Mouse (Mus musculus) CD8-positive naive resting alpha-beta T cell, adult 2 months (primary cell): ENCODE measurements around the gene A830005F24Rik.

Experiments used
- DNase-seq, 2 experiments: peaks; one replicate each; pipeline ENCODE4 v3.0.0; 2022; ENCODE audit warnings: low read depth in 2 of 2, low spot score in 2 of 2

A830005F24Rik gene

DNA sequence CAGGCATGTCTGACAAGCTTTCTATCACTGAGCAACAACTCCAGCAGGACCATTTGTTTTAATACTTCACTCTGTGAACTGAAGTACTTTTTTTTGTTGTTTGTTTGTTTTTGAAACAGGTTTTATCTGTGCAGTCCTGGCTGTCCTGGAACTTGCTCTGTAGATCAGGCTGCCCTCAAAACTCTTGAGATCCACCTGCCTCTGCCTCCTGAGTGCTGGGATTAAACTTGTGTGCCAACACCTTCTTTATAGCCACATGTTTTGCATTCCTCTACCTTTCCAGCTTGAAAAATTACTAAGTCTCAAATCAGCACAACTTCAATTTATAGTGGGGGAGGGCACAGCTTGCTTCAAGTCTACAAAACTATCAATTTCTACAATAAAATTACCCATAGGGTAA is 31.0 kb downstream of the A830005F24Rik start:
- DNase-seq, result no peak

DNA sequence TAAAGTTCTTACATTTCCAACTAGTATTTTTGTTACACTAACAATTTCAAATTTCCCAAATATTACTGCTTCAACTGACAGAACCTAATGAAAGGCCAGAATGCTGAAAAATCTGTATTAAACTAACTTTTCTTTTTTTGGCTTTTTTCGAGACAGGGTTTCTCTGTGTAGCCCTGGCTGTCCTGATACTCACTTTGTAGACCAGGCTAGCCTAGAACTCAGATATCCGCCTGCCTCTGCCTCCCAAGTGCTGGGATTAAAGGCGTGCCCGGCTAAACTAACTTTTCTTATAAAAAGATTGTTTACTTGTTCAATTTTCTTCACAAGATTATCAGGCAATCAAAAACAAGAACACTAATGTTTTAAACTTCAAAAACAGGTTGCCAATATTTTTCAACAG is 31.5 kb downstream of the A830005F24Rik start:
- no peak for DNase-seq

DNA sequence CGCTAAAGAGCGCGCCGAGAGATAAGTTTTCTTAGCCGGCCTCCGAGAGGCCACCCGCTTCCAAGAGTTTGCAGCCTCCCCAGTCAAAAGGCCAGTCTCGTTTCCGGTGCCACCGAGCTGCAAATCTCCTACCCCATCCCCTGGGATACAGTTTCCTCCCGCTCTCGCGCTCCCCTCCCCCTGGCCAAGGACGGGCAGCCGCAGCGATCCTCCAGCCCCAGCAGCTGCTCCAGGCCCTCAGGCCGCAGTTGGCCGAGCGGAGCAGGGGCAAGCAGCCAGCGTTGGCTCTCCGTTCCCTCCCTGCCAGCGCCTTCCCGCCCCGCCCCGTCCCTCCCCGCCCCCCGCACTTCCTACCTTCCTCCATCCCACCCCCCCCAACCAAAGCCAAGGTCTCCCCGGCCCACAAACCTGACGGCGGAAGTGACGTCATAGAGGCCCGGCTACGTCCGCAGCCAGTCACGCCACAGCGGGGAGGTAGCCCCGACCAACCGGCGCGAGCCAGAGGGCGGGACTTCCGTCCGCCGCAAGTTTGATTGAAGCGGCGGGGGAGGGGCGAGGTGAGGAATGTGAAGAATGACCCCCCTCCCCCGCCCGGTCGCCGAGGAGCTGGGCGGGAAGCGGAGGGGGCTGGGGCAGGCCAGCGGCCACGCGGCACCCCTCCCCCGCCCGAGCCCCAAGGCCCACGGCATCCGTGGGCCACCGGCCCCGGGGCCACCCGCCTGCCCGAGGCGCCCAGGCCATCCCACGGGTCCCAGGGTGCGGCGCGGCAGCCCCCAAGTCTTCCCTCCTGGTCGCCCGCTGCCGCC is 32.3 kb downstream of the A830005F24Rik start:
- DNase-seq, result peak; percentile 90 to 93

DNA sequence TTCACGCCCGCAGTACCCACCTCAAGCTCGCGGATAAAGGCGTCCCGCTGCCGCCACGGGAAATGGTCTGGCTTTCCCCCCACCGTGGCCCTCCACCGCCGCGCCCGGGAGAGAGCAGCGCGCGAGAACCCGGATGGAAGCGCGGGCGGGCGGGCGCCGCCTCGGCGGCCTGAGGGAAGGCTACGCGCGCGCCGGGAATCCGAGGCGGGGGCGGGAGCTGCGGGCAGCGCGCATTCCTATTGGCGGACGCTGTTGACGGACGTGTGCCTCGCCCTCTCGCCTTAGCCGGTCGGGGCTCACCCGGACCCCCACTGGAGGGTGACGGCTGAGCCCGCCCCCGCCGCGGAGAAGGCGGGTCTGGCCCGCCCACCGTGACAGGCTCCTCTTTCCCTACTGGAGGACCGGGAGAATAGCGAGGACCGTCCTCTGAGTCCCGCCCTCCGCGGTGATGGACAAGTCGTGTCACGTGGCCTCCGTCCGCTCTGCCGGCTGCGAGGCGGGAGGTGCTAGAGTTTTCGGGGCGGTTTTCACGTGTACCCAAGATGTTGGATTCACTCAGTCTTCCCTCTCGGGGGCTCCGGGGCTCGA is 33.1 kb downstream of the A830005F24Rik start:
- DNase-seq, result peak; percentile 97 to 98

DNA sequence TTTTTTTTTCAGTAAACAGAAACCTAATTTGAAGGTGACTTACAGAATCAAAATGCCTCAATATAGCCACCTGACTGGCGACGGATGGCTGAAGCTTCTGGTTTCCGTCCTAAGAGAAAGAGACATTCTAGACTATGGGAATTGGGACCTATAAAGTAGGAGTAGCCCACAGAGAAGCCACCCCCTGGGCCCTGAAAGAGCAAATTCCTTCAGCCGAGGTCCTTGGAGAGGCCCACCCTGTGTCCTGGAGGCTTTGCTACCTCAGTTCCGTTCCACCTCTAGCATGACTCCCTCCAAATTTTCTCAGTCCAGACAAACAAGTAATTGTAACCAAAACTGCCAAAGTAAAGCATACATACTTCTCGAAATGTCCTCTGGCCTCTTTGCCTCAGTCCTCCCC is 34.3 kb downstream of the A830005F24Rik start:
- DNase-seq, result no peak

DNA sequence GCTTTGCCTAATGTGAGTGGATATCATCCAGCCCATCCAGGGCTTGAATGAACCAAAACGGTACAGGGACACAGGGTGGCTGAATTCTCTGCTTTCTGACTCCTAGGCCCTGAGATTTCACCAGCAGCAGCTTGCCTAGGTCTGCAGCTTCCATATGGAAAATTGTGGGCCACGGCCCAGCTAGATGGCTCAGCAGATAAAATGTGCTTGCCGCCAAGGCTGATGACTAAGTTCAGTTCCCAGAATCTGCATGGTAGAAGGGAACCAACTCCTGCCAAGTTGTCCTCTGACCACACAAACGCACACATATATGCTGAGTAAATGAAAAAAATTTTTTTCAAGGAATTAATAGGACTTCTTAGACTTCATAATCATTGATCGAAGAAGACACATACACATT is 34.9 kb downstream of the A830005F24Rik start:
- DNase-seq, result no peak

DNA sequence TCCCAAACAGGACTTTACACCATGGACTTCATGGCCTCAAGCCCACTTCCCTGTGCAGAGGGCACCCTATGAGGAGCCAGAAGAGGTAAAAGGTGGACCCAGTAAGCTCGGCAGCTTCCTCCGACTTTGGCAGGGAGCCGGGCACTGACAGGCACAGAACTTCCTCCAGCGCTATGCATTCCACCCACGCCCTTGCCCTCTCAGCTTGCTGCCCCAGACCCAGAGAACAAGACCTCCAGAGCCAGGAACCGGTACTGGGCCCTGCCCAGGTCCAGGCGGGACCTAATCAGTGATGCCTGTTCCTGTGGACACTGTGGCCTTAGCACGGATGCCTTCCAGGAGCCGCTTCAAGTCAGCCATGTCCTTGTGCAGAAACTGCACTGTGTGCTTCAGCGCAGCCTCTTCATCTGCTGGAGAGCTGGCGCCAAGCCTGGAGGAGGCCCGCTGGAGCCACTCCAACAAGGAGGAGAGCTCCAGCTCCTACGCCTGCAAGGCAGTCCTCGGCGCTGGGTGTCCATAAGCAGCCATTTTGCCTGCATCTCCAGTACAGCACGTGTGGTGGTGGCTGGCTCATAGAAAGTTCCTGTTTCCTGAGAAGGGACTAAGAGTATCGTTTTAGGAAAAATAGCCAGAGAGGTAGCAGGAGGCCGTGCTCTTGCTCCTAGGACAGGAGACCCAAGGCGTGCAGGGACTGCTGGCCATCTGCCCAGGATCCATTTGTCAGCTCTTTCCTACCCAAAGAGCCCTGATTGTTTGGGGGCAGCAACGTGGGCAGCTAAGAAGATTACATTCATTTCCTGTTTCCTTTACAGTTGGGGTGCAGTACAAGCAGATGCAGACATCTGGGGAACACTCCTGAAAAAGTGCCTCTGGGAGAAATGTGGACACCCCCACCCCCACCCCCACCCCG is 39.1 kb downstream of the A830005F24Rik start:
- DNase-seq, result no peak

DNA sequence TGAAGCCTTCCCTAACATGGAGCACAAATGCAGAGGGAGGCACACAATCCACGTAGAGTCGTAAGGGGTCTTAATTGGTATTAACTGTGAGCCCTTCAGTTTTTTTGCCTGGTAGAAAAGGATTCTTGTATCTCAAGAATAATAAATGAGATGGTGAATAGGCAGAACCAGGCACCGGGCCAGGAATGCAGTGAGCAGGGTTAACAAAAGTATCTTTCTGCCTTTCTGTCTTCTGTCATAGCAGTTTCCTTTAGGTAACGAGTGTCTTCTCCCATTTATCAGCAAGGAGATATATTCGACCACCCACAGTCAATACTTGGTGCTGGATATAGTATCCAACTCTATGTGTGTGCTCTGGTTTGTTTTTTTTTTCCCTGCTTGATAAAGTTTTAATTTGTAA is 40.1 kb downstream of the A830005F24Rik start:
- DNase-seq, result no peak

DNA sequence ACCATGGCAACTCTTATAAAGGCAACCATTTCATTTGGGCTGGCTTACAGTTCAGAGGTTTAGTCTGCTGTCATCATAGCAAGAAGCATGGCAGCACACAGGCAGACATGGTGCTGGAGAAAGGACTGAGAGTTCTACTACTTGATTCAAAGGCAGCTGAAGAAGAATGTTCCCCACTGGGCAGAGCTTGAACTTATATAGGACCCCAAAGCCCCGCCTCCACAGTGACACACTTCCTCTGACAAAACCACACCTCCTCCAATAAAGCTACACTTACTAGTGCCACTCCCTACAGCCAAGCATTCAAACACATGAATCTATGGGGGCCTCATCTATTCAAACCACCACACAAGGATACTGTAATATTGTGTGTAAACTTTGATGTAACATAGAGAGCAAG is 41.2 kb downstream of the A830005F24Rik start:
- DNase-seq, result no peak

DNA sequence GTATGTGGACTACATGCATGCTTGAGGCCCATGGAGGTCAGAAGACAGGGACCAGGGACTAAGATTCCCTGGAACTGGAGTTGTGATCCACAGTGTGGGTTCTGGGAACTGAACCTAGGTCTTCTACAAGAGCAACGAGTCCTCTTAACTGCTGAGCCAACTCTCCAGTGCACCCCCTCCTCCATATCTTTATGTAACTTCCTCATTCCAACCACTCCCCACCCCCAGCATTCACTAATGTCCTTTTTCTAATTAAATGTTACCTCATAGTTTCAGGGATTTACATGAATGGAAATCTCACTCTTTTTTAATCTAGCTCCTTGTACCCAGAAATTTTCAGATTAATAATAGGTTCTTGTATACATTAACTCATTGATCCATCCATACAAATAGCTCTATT is 42.6 kb downstream of the A830005F24Rik start:
- DNase-seq, result no peak

DNA sequence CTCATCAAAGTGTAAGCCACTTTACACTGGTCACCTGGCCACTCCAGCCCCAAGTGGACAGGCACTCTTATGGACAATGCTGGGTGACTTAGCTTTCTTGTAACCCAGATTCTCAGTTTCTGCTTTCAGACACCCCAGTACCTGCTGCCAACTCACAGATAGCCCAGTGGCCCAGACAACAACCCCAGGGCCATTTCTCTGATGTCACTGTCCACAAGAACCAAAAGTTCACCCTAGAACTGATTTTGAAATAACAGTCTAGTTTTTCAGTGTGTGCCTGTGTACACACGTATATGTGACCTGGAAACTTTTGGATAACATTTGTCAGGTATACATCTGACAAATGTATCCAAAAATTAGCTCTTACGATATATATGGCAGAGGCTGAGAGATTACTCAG is 48.1 kb downstream of the A830005F24Rik start:
- no peak for DNase-seq

DNA sequence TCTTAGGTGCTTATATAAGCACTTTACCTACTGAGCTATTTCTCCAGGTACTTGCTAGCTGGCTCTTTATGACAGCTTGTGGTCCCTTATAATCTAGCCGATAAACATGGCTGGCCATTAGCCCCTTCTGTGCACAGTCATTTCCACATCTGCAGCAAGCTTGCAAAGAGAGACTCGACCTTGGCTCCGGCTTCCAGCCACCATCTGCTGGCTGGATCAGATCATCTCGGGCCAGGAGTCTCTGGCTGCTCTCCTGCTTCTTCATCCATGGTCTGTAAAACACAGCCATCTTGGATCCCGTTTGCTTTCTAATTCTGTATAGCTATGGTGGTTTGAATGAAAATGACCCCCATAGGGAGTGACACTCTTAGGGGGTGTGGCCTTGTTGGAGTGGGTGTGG is 49.0 kb downstream of the A830005F24Rik start:
- no peak for DNase-seq
